Mouse (Mus musculus): Measurements from ENCODE around the gene Mink1.
A peak's percentile ranks its signal among the peaks of the same experiment; 100 is the strongest.
"Not testable (repeated sequence)": the region's sequence is repeated elsewhere in the genome, so short reads cannot be mapped to it uniquely, and the experiment has no call there.

Gene Mink1

DNA sequence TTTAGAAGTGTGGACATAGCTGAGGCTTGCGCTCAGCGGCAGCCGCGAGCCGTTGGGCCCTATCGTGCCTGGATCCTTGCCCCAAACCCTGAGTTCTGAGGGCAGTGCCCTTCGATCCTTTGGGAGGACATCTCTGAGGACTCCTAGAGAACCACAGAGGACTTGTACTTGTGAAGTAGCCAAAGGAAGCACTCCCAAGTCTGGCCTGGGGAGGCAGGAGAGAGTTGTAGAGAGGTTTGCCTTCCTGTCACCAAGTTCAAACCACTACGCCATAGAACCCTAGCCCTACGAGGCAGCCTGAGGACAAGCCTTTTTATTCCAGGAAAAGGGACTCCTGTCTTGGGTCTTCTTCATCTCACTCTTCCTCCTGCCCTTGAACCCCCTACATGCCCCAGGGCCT lies 5.1 kb upstream of the Mink1 start:
- no peak for DNase-seq (ENCODE audit: low spot score)

DNA sequence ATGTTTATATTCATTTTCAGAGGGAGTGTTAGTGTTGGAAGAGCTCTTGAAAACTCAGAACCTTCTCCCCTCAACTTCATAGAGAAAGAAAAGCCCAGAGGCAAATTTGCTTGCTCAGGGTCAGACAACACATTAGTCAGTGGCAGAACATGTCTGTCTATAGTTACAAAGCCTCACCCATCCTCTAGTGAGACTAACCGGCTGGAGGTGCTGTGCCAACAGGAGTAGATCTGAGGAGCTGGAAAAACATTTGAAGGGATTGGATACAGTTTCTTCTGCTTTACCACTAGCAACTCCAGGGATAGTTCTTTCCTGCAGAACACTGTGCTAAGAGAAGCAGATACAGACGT lies 769 bp upstream of the Mink1 start:
- no peak for DNase-seq (ENCODE audit: low spot score)

DNA sequence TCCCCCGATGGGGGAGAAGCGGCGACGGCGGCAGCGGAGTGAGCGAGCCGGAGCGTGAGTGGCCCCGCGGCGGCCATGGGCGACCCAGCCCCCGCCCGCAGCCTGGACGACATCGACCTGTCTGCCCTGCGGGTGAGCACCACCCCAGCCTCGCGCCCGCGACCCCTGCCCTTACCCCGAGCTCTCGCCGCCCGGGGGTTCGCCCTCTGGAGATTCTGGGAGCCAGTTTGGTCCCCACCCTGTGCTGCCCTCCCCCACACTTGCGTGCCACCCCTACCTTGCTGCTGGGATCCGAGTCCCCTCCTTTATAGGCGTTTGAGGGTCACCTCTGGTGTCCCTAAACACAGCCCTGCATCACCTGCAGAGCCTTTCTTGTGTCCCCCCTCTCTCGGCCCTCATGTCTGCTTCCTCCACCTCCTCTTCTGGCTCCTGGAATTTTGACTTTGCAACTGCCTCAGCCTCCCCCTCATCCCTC lies 351 bp downstream of the Mink1 start:
- no peak for DNase-seq (ENCODE audit: low spot score)

DNA sequence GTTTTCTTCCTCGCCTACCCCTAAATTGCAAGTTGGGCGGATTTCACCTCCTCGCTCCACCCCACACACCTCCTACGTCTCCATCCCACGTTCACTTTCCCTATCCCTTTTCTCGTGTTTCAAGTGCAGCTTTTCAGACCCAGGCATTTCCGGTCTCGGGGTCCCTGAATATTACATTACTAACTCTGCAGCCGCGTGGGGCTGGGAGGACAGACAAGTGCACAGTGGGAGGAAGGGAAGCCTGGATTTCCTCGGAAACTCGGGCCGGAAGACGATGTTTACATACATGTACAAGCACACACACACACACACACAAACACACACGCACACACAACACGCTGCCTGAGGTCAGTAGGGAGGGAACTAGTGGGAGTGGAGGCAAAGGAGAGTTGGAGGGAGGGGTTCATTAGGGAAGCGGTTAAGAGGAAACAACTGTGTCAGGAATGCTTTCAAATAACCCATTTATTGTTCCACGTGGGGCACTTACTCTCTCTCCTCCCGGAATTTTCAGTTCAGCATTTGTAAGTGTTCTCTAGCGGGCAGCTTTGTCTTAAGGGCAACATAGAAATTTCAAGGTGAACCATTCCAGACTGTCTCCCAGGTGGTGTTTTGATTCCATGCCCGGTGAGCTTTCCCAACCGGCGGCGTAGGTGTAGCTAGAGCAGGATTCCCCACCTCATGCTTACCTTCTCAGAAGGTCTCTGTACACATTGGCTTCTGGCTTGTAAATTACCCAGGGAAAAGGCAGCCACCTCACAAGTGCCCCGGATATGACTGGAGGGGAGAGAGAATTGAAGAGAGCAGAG lies 992 bp downstream of the Mink1 start:
- DNase-seq (ENCODE audit: low spot score), result peak; percentile 32

DNA sequence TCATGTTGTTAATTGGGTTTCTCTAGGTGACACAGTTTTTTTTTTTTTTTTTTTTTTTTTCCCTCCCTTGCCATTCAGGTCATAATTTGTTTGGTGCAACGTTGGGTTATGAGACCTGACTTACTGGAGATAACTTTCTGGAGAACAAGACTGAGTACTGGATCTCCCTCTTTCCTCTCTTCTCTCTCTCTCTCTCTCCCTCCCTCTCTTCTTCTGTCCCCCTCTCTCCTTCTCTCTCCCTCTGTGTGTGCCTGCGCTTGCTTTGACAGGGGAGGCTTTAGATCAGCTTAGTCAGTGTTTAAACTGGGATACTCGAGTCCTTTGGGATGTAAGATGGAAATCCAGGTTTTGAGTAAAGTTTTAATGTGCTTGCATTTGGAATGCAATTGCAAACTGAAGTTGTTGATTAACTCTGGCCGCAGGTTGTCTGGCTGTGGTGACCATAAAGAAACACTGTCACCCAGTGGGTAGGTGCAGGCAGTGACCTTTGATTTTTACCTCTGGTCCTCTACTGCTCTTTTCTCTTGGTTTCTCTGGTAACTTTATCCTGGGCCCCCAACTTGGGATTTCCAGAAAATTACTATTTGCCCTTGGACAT lies 1.7 kb downstream of the Mink1 start:
- DNase-seq (ENCODE audit: low spot score), result no peak

DNA sequence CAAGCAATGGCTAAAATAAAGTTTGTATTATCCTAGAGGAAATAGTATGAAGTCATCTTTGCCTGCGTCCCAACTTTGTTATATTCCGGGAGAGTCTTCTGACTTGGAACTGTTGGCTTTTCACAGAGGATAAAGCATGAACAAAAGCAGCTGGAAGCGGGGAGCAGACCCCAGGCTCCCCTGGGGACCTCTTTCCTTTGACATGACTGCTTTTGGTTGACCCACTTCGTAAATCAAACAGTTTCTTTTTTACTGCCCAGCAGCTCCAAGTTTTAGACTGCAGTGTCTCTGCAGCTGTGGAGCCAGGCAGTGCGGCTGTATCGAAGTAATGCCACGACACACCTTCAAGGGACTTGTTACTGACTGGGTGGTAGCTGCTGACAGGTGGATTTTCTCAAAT lies 3.9 kb downstream of the Mink1 start:
- no peak for DNase-seq (ENCODE audit: low spot score)

DNA sequence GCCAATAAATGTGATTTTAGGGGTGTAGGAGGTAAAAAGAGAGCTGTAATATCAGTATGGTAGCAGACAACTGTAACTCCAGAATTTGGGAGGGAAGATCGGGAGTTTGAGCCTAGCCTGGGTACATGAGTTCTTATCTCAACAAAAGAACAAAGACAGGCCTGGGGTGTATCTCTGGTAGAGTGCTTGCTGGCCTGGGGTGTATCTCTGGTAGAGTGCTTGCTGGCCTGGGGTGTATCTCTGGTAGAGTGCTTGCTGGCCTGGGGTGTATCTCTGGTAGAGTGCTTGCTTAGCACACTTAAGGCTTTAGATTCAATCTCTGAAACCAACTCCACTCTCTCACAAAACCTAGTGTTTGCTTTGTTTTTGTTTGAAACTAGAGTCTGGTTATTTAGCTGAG lies 7.9 kb downstream of the Mink1 start:
- DNase-seq (ENCODE audit: low spot score), result not testable (repeated sequence)

DNA sequence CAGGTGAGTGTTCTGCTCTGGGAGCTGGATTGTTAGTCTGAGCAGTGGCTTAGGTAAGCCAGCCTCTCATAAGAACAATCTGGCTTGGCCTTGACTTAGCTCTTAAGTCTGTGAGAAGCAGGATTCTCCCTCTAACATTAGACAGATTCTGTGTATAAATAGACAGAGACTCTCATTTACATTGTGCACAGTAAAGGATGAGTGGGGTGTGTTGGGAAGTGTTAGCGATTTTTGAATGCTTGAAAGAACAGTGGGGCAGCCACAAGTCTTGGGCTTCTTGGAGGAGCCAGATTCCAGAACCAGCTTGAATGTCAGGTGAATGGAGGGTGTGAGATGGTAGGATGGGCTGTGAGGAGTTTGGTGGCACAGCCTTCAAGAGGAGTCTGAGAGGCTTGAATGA lies 9.0 kb downstream of the Mink1 start:
- DNase-seq (ENCODE audit: low spot score), result no peak

DNA sequence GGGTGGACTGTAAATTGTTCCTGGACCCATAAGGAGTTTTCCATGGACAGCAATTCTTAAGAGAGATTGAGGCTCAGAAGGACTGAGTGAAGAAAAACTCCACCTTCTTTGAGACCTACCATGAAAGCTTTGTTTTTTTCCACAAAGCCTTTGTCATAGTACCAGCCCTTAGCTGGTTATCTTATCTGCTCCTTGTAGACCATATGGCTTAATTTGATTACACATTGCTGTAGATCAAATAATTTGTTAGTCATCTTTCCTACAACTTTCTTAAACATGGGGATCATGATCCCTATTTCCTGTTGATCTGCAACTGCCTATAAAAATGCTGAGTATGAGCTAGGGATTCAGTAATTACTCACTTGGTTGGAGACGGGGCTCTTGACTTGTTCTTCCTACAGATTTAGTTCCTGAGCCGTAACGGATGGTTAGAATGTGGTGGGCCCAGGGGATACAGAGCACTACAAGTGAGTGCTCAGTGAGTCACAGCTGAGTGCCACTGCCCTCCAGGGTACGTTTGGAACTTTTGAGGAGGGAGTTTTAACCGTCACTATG lies 9.7 kb downstream of the Mink1 start:
- peak; percentile 17 for DNase-seq (ENCODE audit: low spot score)

DNA sequence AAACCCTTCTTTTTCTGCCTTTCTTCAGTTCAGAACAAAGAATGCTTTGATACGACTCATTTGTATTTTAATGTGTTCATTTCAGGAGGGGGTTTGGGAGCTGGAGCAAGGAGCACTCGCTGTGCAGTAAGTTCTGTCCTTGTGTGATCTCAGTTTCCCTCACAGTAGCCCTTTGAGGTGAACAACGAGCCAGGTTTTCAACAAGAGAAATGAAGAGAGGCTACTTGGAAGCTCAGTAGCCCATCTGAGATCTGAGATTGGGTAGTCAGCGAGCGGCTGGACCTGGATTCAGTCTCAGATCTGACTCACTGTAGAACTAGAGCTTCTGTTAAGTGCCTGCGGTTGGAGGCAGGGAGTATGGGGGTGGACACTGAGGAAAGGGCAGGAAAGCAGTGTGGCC lies 11.2 kb downstream of the Mink1 start:
- no peak for DNase-seq (ENCODE audit: low spot score)

DNA sequence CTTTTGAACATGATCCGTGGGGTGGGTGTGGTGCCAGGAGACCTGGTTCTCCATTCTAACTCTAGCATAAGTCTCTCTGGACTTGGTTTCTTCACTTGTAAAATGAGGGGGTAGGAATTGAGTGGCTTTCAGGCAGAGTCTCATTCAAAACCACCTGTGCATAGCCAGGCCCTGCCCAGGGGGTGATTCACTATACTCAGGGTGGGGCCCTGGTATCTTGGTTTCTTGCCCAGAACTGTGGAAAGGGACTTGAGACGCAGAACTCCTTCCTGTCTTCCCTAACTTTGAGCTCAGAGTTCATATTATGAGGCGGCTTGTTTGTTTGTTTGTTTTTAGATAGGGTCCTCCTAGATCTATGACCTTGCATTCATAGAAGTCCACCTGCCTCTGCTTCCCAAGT lies 14.5 kb downstream of the Mink1 start:
- DNase-seq (ENCODE audit: low spot score), result no peak

DNA sequence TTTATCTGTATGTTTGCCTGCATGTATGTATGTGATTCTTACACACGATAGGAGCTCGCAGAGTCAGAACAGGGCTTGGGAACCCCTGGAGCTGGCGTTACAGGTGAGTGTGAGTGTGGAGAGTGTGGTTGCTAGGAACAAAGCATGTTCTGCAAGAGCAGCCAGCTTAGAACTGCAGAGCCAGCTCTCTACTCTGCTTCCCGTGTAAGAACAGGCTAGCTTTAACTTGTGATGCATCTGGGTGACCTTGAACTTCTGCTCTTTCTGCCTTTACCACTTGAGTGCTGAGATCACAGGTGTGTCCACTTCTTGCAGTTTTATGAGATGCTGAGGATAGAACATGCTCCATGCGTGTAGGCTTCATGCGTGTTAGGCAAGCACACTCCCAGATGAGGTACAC lies 16.3 kb downstream of the Mink1 start:
- DNase-seq (ENCODE audit: low spot score), result no peak

DNA sequence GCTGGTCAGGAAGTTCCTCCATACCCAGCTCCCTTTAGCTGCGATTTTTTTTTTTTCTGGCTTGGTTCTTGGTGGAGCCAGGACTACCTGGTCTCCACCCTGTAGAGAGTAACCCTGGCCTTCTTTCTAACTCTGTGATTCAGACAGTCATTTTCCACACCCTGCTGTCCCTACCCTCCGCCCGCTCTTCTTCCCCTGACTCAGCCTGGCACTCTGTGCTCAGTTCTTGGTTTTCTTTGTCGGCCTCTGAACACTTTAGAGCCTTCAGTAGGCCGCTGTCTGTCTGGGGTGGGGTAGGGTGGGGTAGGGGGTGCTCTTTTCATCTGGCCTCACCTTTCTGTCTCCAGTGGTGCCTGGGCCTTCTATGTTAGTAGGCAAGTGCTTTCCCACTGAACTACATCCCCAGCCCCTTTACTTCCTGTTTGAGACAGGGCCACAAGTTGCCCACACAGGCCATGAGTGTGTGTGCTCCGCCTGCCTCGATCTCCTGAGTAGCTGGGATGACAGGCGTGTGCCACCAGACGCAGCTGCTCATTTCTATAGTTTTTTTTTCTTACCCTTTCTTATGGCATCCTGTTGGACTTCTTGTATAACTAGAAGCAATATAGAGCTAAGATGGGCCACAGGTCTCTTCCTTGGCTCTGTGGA lies 17.2 kb downstream of the Mink1 start:
- no peak for DNase-seq (ENCODE audit: low spot score)

DNA sequence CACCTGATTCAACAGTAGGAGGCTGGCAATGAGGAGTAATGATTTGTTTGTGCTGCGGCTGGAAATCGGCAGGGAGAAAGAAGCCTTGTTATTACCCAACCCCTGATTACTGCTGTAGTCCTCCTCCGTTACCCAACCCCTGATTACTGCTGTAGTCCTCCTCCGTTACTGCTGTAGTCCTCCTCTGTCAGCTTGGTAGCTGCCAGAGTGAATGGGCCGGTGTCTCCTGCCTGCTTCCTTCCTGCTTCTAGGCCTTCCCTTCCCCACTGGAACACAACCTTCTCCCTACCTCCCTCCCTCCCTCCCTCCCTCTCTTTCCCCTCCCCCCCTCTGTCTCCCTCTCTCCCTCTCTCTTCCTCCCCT lies 17.7 kb downstream of the Mink1 start:
- no peak for DNase-seq (ENCODE audit: low spot score)

DNA sequence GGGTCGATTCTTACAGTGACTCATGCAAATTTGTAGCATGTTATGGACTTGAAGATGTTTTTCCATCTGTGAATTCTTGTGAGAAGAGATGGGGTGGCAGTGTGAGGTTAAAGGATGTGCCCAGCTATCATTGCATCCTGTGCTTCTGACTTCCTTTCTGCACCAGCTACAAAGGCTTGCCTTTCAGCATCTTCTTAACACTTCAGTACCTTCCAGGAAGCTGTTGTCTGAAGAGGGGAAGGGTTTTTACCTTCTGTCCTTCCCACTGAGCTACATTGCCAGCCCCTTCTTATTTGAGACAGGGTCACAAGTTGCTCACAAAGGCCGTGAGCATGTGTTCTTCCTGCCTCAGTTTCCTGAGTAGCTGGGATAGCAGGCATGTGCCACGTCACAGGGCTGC lies 18.2 kb downstream of the Mink1 start:
- no peak for DNase-seq (ENCODE audit: low spot score)

DNA sequence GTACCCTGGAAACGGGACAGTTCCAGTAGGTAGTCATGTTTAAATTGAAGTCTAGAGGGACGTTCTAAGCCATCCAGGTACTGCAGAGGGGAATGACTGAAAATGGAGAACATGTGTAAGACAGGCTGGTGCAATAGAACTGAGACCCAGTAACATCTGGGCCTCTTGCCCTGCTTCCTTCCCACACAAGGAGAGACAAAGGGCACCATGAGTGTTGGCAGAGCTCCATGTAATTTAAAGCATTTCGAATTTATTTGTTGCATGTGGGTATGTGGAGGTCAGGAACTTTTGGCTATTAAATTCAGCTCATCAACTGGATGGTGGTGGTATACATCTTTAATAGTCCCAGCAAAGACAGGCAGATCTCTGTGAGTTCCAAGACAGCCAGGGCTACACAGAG lies 19.5 kb downstream of the Mink1 start:
- no peak for DNase-seq (ENCODE audit: low spot score)

DNA sequence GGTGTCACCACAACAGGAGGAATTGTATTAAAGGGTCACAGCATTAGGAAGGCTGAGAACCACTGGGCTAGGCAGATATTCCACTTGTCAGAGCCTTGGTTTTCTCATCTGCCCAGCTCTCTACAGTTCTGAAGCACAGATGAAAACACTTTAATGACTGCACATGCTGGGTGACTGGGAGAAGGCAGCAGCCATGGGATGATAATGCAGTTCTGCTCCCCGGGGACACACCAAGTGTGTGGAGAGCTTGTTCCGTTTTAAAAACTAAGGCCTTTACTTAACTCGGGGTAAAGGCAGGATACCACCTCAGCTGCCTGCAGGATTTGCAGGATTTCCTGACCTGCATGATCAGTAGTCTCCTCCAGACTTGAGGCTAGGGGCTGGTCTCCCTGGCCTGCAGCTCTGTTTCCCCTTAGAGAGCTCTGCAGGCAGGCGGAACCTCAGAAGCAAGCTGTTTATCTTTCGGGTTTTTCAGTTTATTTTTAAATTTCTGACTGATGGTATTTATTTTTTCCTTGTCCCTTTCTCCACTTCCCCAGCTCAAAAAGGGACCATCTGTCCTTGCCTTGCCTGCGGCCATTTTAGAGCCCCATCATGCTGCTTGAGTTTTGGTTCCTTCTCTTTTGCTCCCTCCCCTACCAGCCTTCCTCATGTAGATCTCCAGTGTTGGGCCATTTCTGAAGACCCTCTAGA lies 20.5 kb downstream of the Mink1 start:
- DNase-seq (ENCODE audit: low spot score), result peak; percentile 34

DNA sequence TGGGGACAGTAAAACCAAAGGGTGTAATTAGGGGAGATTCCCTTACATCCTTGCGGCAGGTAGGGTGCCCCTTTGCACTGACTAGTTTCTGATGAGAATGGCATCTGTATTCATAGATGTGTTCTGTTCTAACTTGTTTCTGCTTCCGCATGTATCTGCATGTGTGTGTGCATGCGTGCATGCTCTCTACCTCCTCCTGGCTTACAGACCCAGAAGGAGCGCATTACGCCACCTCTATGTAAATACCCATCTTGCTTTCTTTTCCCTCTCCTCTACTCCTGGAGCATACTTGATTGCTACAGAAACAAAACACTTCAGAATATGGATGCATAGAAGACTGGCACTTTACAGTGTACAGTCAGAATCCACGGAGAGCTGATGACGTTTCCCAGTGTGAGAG lies 21.1 kb downstream of the Mink1 start:
- DNase-seq (ENCODE audit: low spot score), result no peak

DNA sequence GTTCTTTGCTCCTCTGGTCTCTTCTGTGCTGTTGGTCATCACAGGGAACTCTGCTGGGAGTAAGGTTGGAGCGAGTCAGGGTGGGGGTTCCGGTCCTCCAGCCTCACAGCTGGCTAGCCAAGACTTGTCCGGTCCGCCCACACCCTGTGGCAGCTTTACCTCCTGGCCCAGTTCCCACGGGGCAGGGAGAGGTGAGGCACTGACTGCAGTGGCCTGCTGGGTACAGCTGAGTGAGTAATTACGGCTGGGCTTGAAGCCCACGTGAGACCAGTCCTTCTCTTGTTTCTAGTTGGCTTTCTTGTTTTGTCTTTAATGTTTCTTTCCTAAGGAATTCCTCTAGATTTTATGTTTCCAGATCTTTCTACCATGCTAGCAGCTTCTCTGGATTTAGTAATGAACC lies 22.8 kb downstream of the Mink1 start:
- DNase-seq (ENCODE audit: low spot score), result peak; percentile 69

DNA sequence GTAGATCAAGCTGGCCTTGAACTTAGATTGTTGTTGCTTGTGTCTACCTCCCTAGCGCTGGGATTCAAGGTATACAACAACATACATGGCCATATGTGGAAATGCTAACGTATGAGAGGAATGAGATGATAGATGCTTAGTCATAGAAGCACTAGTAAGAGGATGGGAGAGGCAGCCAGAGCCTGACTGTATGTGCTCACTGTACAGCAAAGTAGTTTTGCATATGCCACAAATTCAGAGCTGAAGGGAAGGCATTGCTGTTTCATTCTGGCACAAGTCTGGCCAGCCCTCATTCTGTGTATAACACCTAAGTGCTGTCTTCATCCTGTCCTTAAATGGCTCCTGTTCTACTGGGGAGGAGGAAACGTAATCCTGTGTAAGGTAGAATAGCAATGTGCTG lies 23.6 kb downstream of the Mink1 start:
- DNase-seq (ENCODE audit: low spot score), result no peak

DNA sequence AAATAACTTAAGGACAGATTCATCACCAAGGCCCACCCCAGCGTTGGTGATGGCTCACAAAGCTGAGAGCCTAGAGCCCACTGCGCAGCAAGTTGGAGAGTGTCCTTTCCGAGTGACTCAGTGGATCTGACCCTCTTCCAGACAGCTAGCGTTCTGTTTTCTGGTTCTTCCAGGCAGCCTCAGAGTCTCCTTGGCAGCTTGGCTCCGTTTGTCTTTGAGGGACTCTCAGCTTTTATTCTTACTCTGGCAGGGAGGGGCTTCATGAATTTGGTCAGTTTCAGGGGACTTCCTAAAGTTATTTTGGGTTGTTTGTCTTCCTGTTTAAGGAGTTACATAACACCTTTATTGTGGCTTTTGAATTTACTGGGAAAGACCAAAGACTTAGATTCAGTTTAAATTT lies 24.3 kb downstream of the Mink1 start:
- no peak for DNase-seq (ENCODE audit: low spot score)

DNA sequence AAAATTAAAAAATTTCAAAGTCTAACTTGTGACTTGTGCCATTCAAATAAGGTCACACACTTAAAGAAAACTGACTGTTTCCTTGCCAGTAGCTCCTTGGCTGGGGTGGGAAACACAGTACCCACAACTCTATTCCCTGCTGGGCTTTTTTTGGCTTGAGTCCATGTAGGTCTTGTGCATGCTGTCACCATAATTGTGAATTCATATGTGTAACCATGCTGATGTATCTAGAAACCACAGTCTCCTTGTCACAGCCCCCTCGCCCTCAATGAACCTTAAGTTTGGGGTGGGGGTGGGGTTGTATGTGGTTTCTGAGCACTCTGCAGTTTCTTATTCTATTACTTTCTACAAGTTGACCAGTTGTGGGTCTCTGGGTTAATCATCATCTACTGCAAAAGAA lies 29.1 kb downstream of the Mink1 start:
- DNase-seq (ENCODE audit: low spot score), result no peak
